In genomic region chr2:129258475-129259211, GRCm38 (mm10) we compare ENCODE assay signal across 9 mouse cellular contexts. TPM values are rescaled to one million over a fixed set of nuclear protein-coding genes. Genes with fewer than 3 reads are reported as not detected.
DNase-seq lines count a peak whose midpoint lies in the region; ATAC-seq and TF ChIP-seq lines count a peak whose summit lies in the region.
"Had no signal": no experiment of that assay in that cellular context is flagged by ENCODE, and none has a peak within 500 bp of the region (broad histone marks: within the 10 kb centered on the region; RNA-seq: fewer than 3 reads in every experiment).

No protein-coding gene starts in this region.

- no peak overlapping the region for H3K27ac ChIP-seq in hindbrain, embryonic 11.5 days (ENCODE audit: low read depth, low read length)
- H3K27ac ChIP-seq in lung, embryonic 16.5 days (ENCODE audit: low read length): no peak overlapping the region
- H3K27ac ChIP-seq: macrophage had no signal

- H3K36me3 ChIP-seq in G1E (replicated peaks): no peaks in the 10 kb centered on the region
- H3K36me3 ChIP-seq in hindbrain, embryonic 11.5 days (ENCODE audit: control insufficient read depth, insufficient read depth, low read length): no peaks in the 10 kb centered on the region
- H3K36me3 ChIP-seq in lung, embryonic 16.5 days (ENCODE audit: control insufficient read depth, insufficient read depth, low read length): no peaks in the 10 kb centered on the region

- H3K4me2 ChIP-seq in hindbrain, embryonic 11.5 days (replicated peaks; ENCODE audit: low read depth, low read length): no peak overlapping the region
- no peak overlapping the region for H3K4me2 ChIP-seq in lung, embryonic 16.5 days (ENCODE audit: low read depth, low read length)

- WGBS in hindbrain, embryonic 11.5 days: 45% methylated on average over 7 of the region's 7 CpGs
- WGBS in lung, embryonic 16.5 days: 33% methylated on average over 7 of the region's 7 CpGs

- H3K27me3 ChIP-seq in G1E (ENCODE audit: insufficient read depth, low read length): peaks cover 28% of the 10 kb centered on the region
- no peaks in the 10 kb centered on the region for H3K27me3 ChIP-seq in hindbrain, embryonic 11.5 days (ENCODE audit: control insufficient read depth, insufficient read depth, low read length)
- no peaks in the 10 kb centered on the region for H3K27me3 ChIP-seq in lung, embryonic 16.5 days (ENCODE audit: control insufficient read depth, insufficient read depth, low read depth, low read length)

- ATAC-seq in G1E (ENCODE audit: extremely low read depth, insufficient number of reproducible peaks, low FRiP score, poor library complexity, severe bottlenecking): no peak; the same call in 1 of the 2 replicates
- peak; percentile 60 for ATAC-seq in hindbrain, embryonic 11.5 days (ENCODE audit: low FRiP score)
- ATAC-seq in lung, embryonic 16.5 days (ENCODE audit: low read depth): peak; percentile 65

- no peak overlapping the region for H3K4me3 ChIP-seq in G1E (ENCODE audit: low read depth, low read length)
- no peak overlapping the region for H3K4me3 ChIP-seq in hindbrain, embryonic 11.5 days (ENCODE audit: low read depth, low read length)
- H3K4me3 ChIP-seq in lung, embryonic 16.5 days (ENCODE audit: low read length): no peak overlapping the region

- peak; percentile 74 for TF ChIP-seq CTCF in G1E (IDR thresholded peaks at IDR 0.05; ENCODE audit: low read depth, low read length)
- TF ChIP-seq CTCF in brain, embryonic 14.5 days (IDR thresholded peaks at IDR 0.05; ENCODE audit: borderline replicate concordance, extremely low read depth, insufficient read depth, insufficient read length): peak; percentile 85; the same call in 1 of the 2 replicates

- no peaks in the 10 kb centered on the region for H3K9me3 ChIP-seq in G1E (replicated peaks)
- no peaks in the 10 kb centered on the region for H3K9me3 ChIP-seq in hindbrain, embryonic 11.5 days (ENCODE audit: control insufficient read depth, low read length)
- H3K9me3 ChIP-seq in lung, embryonic 16.5 days (ENCODE audit: control insufficient read depth, low read length): no peaks in the 10 kb centered on the region

- peaks cover 41% of the 10 kb centered on the region for H3K4me1 ChIP-seq in G1E (ENCODE audit: insufficient read depth, low read depth, low read length)
- H3K4me1 ChIP-seq in hindbrain, embryonic 11.5 days (replicated peaks; ENCODE audit: control insufficient read depth, insufficient read depth, low read length): no peaks in the 10 kb centered on the region
- no peaks in the 10 kb centered on the region for H3K4me1 ChIP-seq in lung, embryonic 16.5 days (replicated peaks; ENCODE audit: control insufficient read depth, insufficient read depth, low read length)

- H3K9ac ChIP-seq in hindbrain, embryonic 11.5 days (ENCODE audit: low read depth, low read length): no peak overlapping the region; the same call in 1 of the 2 replicates
- no peak overlapping the region for H3K9ac ChIP-seq in lung, embryonic 16.5 days (ENCODE audit: low read length)

- peak; percentile 50 for DNase-seq in G1E (ENCODE audit: low spot score)
- DNase-seq in brain, embryonic 14.5 days (ENCODE audit: low read depth): peak; percentile 94
- peak; percentile 40 for DNase-seq in fibroblast of lung, adult 2 months (ENCODE audit: low read depth)
- DNase-seq in hindbrain, embryonic 11.5 days (ENCODE audit: low spot score): peak; percentile 87
- DNase-seq in layer of hippocampus, postnatal 10 days (ENCODE audit: low spot score in 2 of 2): peak; percentile 63 to 79
- peak; percentile 96 for DNase-seq in retina, embryonic 14.5 days (ENCODE audit: low spot score)
- DNase-seq in thymus, postnatal 4 days: peak; percentile 63

- no peak for TF ChIP-seq POLR2A in brain, embryonic 14.5 days (IDR thresholded peaks at IDR 0.05; ENCODE audit: borderline replicate concordance, extremely low read depth, insufficient read depth, insufficient read length, poor library complexity, severe bottlenecking)

RNA-seq across cellular contexts. Expression of gene Ckap2l, which starts 38.4 kb away (rescaled TPM):
- total RNA-seq in G1E (2014; fragmentation: Nextera tagmentation) (166 and 180 TPM in 2 replicates), G1E (2017) (50.8 and 60.2 TPM in 2 replicates)
- 36.5 and 40.5 TPM in 2 replicates for polyA plus RNA-seq in G1E (2012)
- 4.4 and 6.9 TPM in 2 replicates for polyA plus RNA-seq in brain, embryonic 14.5 days (2012; rRNA removed)
- polyA plus RNA-seq in hindbrain, embryonic 11.5 days (2014; fragmentation: Nextera tagmentation; extraction: Ambion mirVana): 65.9 and 77.5 TPM in 2 replicates
- total RNA-seq in layer of hippocampus, postnatal 10 days (2021): 1 to 10 TPM; 3.3 to 4.1 TPM
- 50.8 and 64.0 TPM in 2 replicates for polyA plus RNA-seq in lung, embryonic 16.5 days (2015; fragmentation: Nextera tagmentation; extraction: Ambion mirVana)

RNA-seq across cellular contexts. Expression of gene Il1a, which starts 51.1 kb away (rescaled TPM):
- total RNA-seq in G1E (2014; fragmentation: Nextera tagmentation) (not detected in 2 replicates), G1E (2017) (0.17 and 0.22 TPM in 2 replicates)
- not detected in 2 replicates for polyA plus RNA-seq in G1E (2012)
- 0.15 and 0.18 TPM in 2 replicates for polyA plus RNA-seq in brain, embryonic 14.5 days (2012; rRNA removed)
- polyA plus RNA-seq in hindbrain, embryonic 11.5 days (2014; fragmentation: Nextera tagmentation; extraction: Ambion mirVana): 0.17 and 0.22 TPM in 2 replicates
- under 1 TPM in 1 of 2 experiments, not detected in 1; 0.56 TPM for total RNA-seq in layer of hippocampus, postnatal 10 days (2021)
- polyA plus RNA-seq in lung, embryonic 16.5 days (2015; fragmentation: Nextera tagmentation; extraction: Ambion mirVana): not detected in 2 replicates

Comparison
In these comparisons a context has a peak if more than half of its experiments do, and no peak if none do; other contexts are left out.
1. DNase-seq: peak in every context shown above with its lines; median percentile 96 in retina, embryonic 14.5 days; 94 in brain, embryonic 14.5 days; 87 in hindbrain, embryonic 11.5 days; 71 in layer of hippocampus, postnatal 10 days; 63 in thymus, postnatal 4 days; 50 in G1E; 40 in fibroblast of lung, adult 2 months.